Mouse (Mus musculus): ENCODE measurements around the gene Ubl4a. TPM values are rescaled to one million over a fixed set of nuclear protein-coding genes. Genes with fewer than 3 reads are reported as not detected.

Gene Ubl4a
- polyA plus RNA-seq, 1 experiment: 24.1 TPM

GRCm38 (mm10) chrX:74352645-74353466, 20.2 kb downstream of the Ubl4a start:
- Histone ChIP-seq H3K27ac (ENCODE audit: insufficient read depth, low read length) (peak overlapping the region; percentile 29; the same call in 1 of the 2 replicates), H3K36me3 (ENCODE audit: control insufficient read depth, insufficient read depth, low read length) (no peaks in the 10 kb centered on the region), H3K27me3 (ENCODE audit: control insufficient read depth, insufficient read depth, low read length) (no peaks in the 10 kb centered on the region), H3K4me1 (ENCODE audit: control insufficient read depth, insufficient read depth, insufficient read length) (peaks cover 5% of the 10 kb centered on the region; the same call in 1 of the 2 replicates), H3K4me3 (ENCODE audit: extremely low read depth, insufficient read depth, insufficient read length) (peak overlapping the region; percentile 59)
- DNase-seq (ENCODE audit: low read depth in 1 of 2, low spot score in 2 of 2): no peak
- no peak for TF ChIP-seq CTCF (IDR thresholded peaks at IDR 0.05; ENCODE audit: extremely low read depth, insufficient read depth, insufficient read length, insufficient replicate concordance)
- no peak for TF ChIP-seq POLR2A (IDR thresholded peaks at IDR 0.05; ENCODE audit: low read depth, low read length)
- WGBS: 22% methylated on average over 13 of the region's 13 CpGs

GRCm38 (mm10) chrX:74330166-74330930, 42.7 kb downstream of the Ubl4a start:
- no peak for TF ChIP-seq POLR2A (IDR thresholded peaks at IDR 0.05; ENCODE audit: low read depth, low read length)
- no peak for TF ChIP-seq CTCF (IDR thresholded peaks at IDR 0.05; ENCODE audit: extremely low read depth, insufficient read depth, insufficient read length, insufficient replicate concordance)
- Histone ChIP-seq H3K4me1 (ENCODE audit: control insufficient read depth, insufficient read depth, insufficient read length) (no peaks in the 10 kb centered on the region), H3K4me3 (ENCODE audit: extremely low read depth, insufficient read depth, insufficient read length) (no peak overlapping the region), H3K27ac (ENCODE audit: insufficient read depth, low read length) (no peak overlapping the region), H3K36me3 (ENCODE audit: control insufficient read depth, insufficient read depth, low read length) (no peaks in the 10 kb centered on the region), H3K27me3 (ENCODE audit: control insufficient read depth, insufficient read depth, low read length) (no peaks in the 10 kb centered on the region)
- 75% methylated on average over 2 of the region's 2 CpGs for WGBS
- DNase-seq (ENCODE audit: low read depth in 1 of 2, low spot score in 2 of 2): no peak

- H3K4me3 ChIP-seq (ENCODE audit: extremely low read depth, insufficient read depth, insufficient read length): peak overlapping the region; percentile 55; the same call in 1 of the 2 replicates
- H3K4me1 ChIP-seq (ENCODE audit: control insufficient read depth, insufficient read depth, insufficient read length): no peaks in the 10 kb centered on the region
- no peaks in the 10 kb centered on the region for H3K27me3 ChIP-seq (ENCODE audit: control insufficient read depth, insufficient read depth, low read length)
- no peak for DNase-seq (ENCODE audit: low read depth in 1 of 2, low spot score in 2 of 2)
- TF ChIP-seq CTCF (IDR thresholded peaks at IDR 0.05; ENCODE audit: extremely low read depth, insufficient read depth, insufficient read length, insufficient replicate concordance) (no peak), POLR2A (IDR thresholded peaks at IDR 0.05; ENCODE audit: low read depth, low read length) (no peak)
- H3K27ac ChIP-seq (ENCODE audit: insufficient read depth, low read length): no peak overlapping the region
- WGBS: 36% methylated on average over 10 of the region's 10 CpGs
- no peaks in the 10 kb centered on the region for H3K36me3 ChIP-seq (ENCODE audit: control insufficient read depth, insufficient read depth, low read length)
Observed at GRCm38 (mm10) chrX:74329215-74329671, 43.8 kb downstream of the Ubl4a start.

- Histone ChIP-seq H3K4me1 (ENCODE audit: control insufficient read depth, insufficient read depth, insufficient read length) (no peaks in the 10 kb centered on the region), H3K27me3 (ENCODE audit: control insufficient read depth, insufficient read depth, low read length) (no peaks in the 10 kb centered on the region), H3K36me3 (ENCODE audit: control insufficient read depth, insufficient read depth, low read length) (no peaks in the 10 kb centered on the region), H3K27ac (ENCODE audit: insufficient read depth, low read length) (no peak within 1 kb of the TSS), H3K4me3 (ENCODE audit: extremely low read depth, insufficient read depth, insufficient read length) (peak within 1 kb of the TSS; percentile 55)
- WGBS: 26% methylated on average over 29 of the region's 30 CpGs
- TF ChIP-seq CTCF (IDR thresholded peaks at IDR 0.05; ENCODE audit: extremely low read depth, insufficient read depth, insufficient read length, insufficient replicate concordance) (no peak), POLR2A (IDR thresholded peaks at IDR 0.05; ENCODE audit: low read depth, low read length) (no peak)
- DNase-seq (ENCODE audit: low read depth in 1 of 2, low spot score in 2 of 2): peak; percentile 29 to 49
Observed at GRCm38 (mm10) chrX:74328725-74329161, 44.3 kb downstream of the Ubl4a start, which contains the start of gene Plxna3. Plxna3 (plus strand) TSS chrX:74329066.

Other genes with a start within 250 kb of the Ubl4a start
- not detected in 2 replicates for gene Opn1mw, start 245.8 kb downstream of the Ubl4a start, polyA plus RNA-seq (2012; rRNA removed)
- 5.5 and 6.1 TPM in 2 replicates for gene Mecp2, start 237.9 kb downstream of the Ubl4a start, polyA plus RNA-seq (2012; rRNA removed)
- gene Tex28, start 205.4 kb downstream of the Ubl4a start, polyA plus RNA-seq (2012; rRNA removed): not detected in 2 replicates
- 0.07 and 0.11 TPM in 2 replicates for gene Tktl1, start 196.0 kb downstream of the Ubl4a start, polyA plus RNA-seq (2012; rRNA removed)
- gene Flna, start 123.4 kb downstream of the Ubl4a start, polyA plus RNA-seq (2012; rRNA removed): 499 and 568 TPM in 2 replicates
- gene Emd, start 118.5 kb downstream of the Ubl4a start, polyA plus RNA-seq (2012; rRNA removed): 41.6 and 54.5 TPM in 2 replicates
- gene Rpl10, start 102.4 kb downstream of the Ubl4a start, polyA plus RNA-seq (2012; rRNA removed): 1,039 and 1,194 TPM in 2 replicates
- 87.5 and 113 TPM in 2 replicates for gene Taz, start 91.3 kb downstream of the Ubl4a start, polyA plus RNA-seq (2012; rRNA removed)
- 12.0 and 14.0 TPM in 2 replicates for gene Dnase1l1, start 90.9 kb downstream of the Ubl4a start, polyA plus RNA-seq (2012; rRNA removed)
- gene Atp6ap1, start 76.1 kb downstream of the Ubl4a start, polyA plus RNA-seq (2012; rRNA removed): 267 and 342 TPM in 2 replicates
- 182 and 192 TPM in 2 replicates for gene Gdi1, start 68.2 kb downstream of the Ubl4a start, polyA plus RNA-seq (2012; rRNA removed)
- 13.4 and 14.5 TPM in 2 replicates for gene Fam50a, start 60.2 kb downstream of the Ubl4a start, polyA plus RNA-seq (2012; rRNA removed)
- gene Plxna3, start 44.2 kb downstream of the Ubl4a start, polyA plus RNA-seq (2012; rRNA removed): 12.1 and 12.3 TPM in 2 replicates
- gene Lage3, start 19.6 kb downstream of the Ubl4a start, polyA plus RNA-seq (2012; rRNA removed): 28.1 and 29.0 TPM in 2 replicates
- gene Slc10a3, start 131 bp upstream of the Ubl4a start, polyA plus RNA-seq (2012; rRNA removed): 14.0 and 15.0 TPM in 2 replicates
- gene Fam3a, start 20.1 kb upstream of the Ubl4a start, polyA plus RNA-seq (2012; rRNA removed): 25.4 and 32.9 TPM in 2 replicates
- 10.1 and 14.7 TPM in 2 replicates for gene Ikbkg, start 20.1 kb upstream of the Ubl4a start, polyA plus RNA-seq (2012; rRNA removed)
- gene G6pdx, start 56.0 kb upstream of the Ubl4a start, polyA plus RNA-seq (2012; rRNA removed): 18.9 and 19.7 TPM in 2 replicates
- not detected in 2 replicates for gene Gm6880, start 108.2 kb upstream of the Ubl4a start, polyA plus RNA-seq (2012; rRNA removed)
- not detected in 2 replicates for gene Olfr1326-ps1, start 201.7 kb upstream of the Ubl4a start, polyA plus RNA-seq (2012; rRNA removed)
- not detected in 2 replicates for gene Olfr1325, start 219.5 kb upstream of the Ubl4a start, polyA plus RNA-seq (2012; rRNA removed)